Mouse (Mus musculus) CH12.LX (cell line): ENCODE data around the gene Fam228b. TPM values are rescaled to one million over a fixed set of nuclear protein-coding genes. Genes with fewer than 3 reads are reported as not detected.
"Not testable (repeated sequence)": the region's sequence is repeated elsewhere in the genome, so short reads cannot be mapped to it uniquely, and the experiment has no call there.

Experiments
- DNase-seq: peaks from one replicate; pipeline ENCODE4 v3.0.0-alpha.2; 2013; ENCODE audit errors: extremely low read depth
- H3K27ac ChIP-seq: 2 replicates; pipeline ENCODE4 v1.5.1; 2012; ENCODE audit warnings: low read depth, mild to moderate bottlenecking, control low read depth, moderate library complexity; ENCODE audit not compliant: insufficient read depth
- H3K27me3 ChIP-seq: replicated peaks from 2 replicates; pipeline ENCODE3; 2012; ENCODE audit warnings: inconsistent platforms
- H3K36me3 ChIP-seq, 2 experiments: replicated peaks in 1 of 2; 2 replicates each; pipeline versions ENCODE3 to v1.6.1; 2012; ENCODE audit warnings: inconsistent platforms in 1 of 2, low read length in 1 of 2, mild to moderate bottlenecking in 1 of 2, mixed read lengths in 1 of 2, moderate library complexity in 1 of 2; ENCODE audit not compliant: control insufficient read depth in 1 of 2, insufficient read depth in 1 of 2
- H3K4me1 ChIP-seq, 2 experiments: 2 replicates each; pipeline ENCODE4 v1.6.1; 2012; ENCODE audit warnings: inconsistent platforms in 1 of 2, moderate library complexity in 1 of 2; ENCODE audit not compliant: insufficient read depth in 2 of 2, control insufficient read depth in 1 of 2
- H3K4me2 ChIP-seq: 2 replicates; pipeline ENCODE4 v1.6.1; 2012; ENCODE audit warnings: low read depth, mild to moderate bottlenecking, control low read depth; ENCODE audit not compliant: poor library complexity, insufficient read depth, severe bottlenecking
- H3K4me3 ChIP-seq, 3 experiments: fragments of 150-350 bp in 1 of 3; sonication (generic) in 1 of 3; replicated peaks in 1 of 3; 2 replicates each; pipeline versions ENCODE3 to v1.5.1; 2011 to 2012; ENCODE audit warnings: low read depth in 2 of 3, low read length in 2 of 3, mild to moderate bottlenecking in 2 of 3, moderate library complexity in 2 of 3, control low read depth in 1 of 3, improper control_type of control experiment in 1 of 3, inconsistent platforms in 1 of 3, mixed read lengths in 1 of 3; ENCODE audit not compliant: poor library complexity in 1 of 3
- H3K79me2 ChIP-seq: replicated peaks from 2 replicates; pipeline ENCODE4 v1.6.1; 2012; ENCODE audit warnings: mild to moderate bottlenecking, moderate library complexity; ENCODE audit not compliant: control insufficient read depth, poor library complexity, insufficient read depth, severe bottlenecking; ENCODE audit errors: extremely low read depth
- H3K9ac ChIP-seq: 2 replicates; pipeline ENCODE4 v1.6.1; 2012; ENCODE audit warnings: low read depth, mild to moderate bottlenecking, control low read depth, moderate library complexity; ENCODE audit not compliant: insufficient read depth
- H3K9me3 ChIP-seq: replicated peaks from 2 replicates; pipeline ENCODE3; 2012; ENCODE audit warnings: low read length, inconsistent platforms, mixed read lengths
- CHD1 ChIP-seq: IDR thresholded peaks from 2 replicates; pipeline ENCODE4 v1.6.1; 2012; ENCODE audit warnings: low read depth, low read length, improper control_type of control experiment, inconsistent platforms
- CTCF ChIP-seq, 2 experiments: IDR thresholded peaks in 1 of 2; conservative IDR thresholded peaks in 1 of 2; 2 replicates each; pipeline ENCODE4 v1.5.1; 2011 to 2012; ENCODE audit warnings: low read depth in 2 of 2, low read length in 2 of 2, improper control_type of control experiment in 1 of 2, inconsistent platforms in 1 of 2, mild to moderate bottlenecking in 1 of 2, moderate library complexity in 1 of 2
- E2F4 ChIP-seq: IDR thresholded peaks from 2 replicates; pipeline ENCODE4 v1.6.1; 2011; ENCODE audit warnings: low read depth, low read length, improper control_type of control experiment; ENCODE audit not compliant: insufficient replicate concordance
- JUN ChIP-seq: IDR thresholded peaks from 2 replicates; pipeline ENCODE4 v1.6.1; 2011; ENCODE audit warnings: low read depth, mild to moderate bottlenecking, low read length, improper control_type of control experiment, moderate library complexity; ENCODE audit not compliant: insufficient read depth
- MAX ChIP-seq: IDR thresholded peaks from 2 replicates; pipeline ENCODE4 v1.6.1; 2011; ENCODE audit warnings: low read length, improper control_type of control experiment
- MEF2A ChIP-seq: IDR thresholded peaks from 2 replicates; pipeline ENCODE4 v1.6.1; 2014; ENCODE audit warnings: low read depth, mild to moderate bottlenecking, inconsistent platforms, low read length, improper control_type of control experiment, borderline replicate concordance
- NELFE ChIP-seq: IDR thresholded peaks from 2 replicates; pipeline ENCODE4 v1.6.1; 2011; ENCODE audit warnings: low read depth, low read length, improper control_type of control experiment
- POLR2AphosphoS2 ChIP-seq: IDR thresholded peaks from 2 replicates; pipeline ENCODE4 v1.6.1; 2011; ENCODE audit warnings: low read depth, low read length, improper control_type of control experiment
- SIN3A ChIP-seq: IDR thresholded peaks from 2 replicates; pipeline ENCODE4 v1.6.1; 2012; ENCODE audit warnings: low read length, improper control_type of control experiment, inconsistent platforms
- USF1 ChIP-seq: IDR thresholded peaks from 2 replicates; pipeline ENCODE4 v1.6.1; 2014; ENCODE audit warnings: low read depth, mild to moderate bottlenecking, inconsistent platforms, low read length, improper control_type of control experiment
- USF2 ChIP-seq: conservative IDR thresholded peaks from 2 replicates; pipeline ENCODE4 v1.6.1; 2011; ENCODE audit warnings: low read depth, low read length, improper control_type of control experiment
- ZMIZ1 ChIP-seq: IDR thresholded peaks from 2 replicates; pipeline ENCODE4 v1.6.1; 2012; ENCODE audit warnings: low read depth, mild to moderate bottlenecking, inconsistent platforms, low read length, improper control_type of control experiment
- ZNF384 ChIP-seq: IDR thresholded peaks from 2 replicates; pipeline ENCODE4 v1.6.1; 2012; ENCODE audit warnings: low read depth, low read length, improper control_type of control experiment, inconsistent platforms
- dilution Hi-C: fragments of 300-500 bp; cut with MboI; formaldehyde crosslinking; loops from 2 replicates; pipeline ENCODE4 v1.14.3; 2020; ENCODE audit warnings: low sequenced_read_pairs; ENCODE audit not compliant: extremely low pct_unique_long_range_greater_than_20kb, extremely low pct_ligation_motif_present
- in situ Hi-C: fragments of 300-500 bp; cut with MboI; formaldehyde crosslinking; loops from 3 replicates; pipeline ENCODE4 v1.14.3; 2019; ENCODE audit warnings: low sequenced_read_pairs, low pct_ligation_motif_present, low pct_unique_long_range_greater_than_20kb, mixed read lengths
- polyA plus RNA-seq: library from polyadenylated mRNA; unstranded; fragments of >175 nt; gene quantifications from 2 replicates; pipeline ENCODE4 v1.2.1, GENCODE M21; 2012; ENCODE audit warnings: low read depth; ENCODE audit not compliant: insufficient read length
- total RNA-seq, 2 experiments: library from RNA; depleted of rRNA; stranded (reverse); fragments of 300-350 nt in 1 of 2; fragments of >200 nt in 1 of 2; gene quantifications; 2 replicates each; pipeline ENCODE4 v1.2.3; 2012 to 2014

The Fam228b gene
- total and polyA plus RNA-seq, 3 experiments: 0.13 TPM; not detected in 2

DNA sequence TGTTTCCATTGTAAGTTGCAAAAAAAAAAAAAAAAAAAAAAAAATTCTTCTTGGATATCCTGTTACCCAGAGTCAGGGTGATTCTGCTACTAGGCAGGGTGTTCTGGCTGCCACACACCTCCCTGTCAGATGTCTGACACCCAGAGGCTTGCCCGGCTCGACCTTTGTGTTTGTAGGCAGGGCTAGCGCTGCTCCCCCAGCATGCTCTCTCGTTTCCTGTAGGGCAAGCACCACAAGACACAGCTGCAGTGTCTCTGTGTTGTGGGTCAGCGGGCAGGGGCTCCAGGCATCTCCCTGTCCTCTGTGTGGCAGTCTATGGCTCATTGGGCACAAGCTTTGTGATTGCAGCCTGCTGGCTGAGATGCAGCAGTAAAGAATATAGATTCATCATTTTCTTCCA is 14.5 kb upstream of the Fam228b start:
- H3K9ac ChIP-seq: no peak overlapping the region
- no peak for DNase-seq
- H3K27me3 ChIP-seq: no peaks in the 10 kb centered on the region
- dilution Hi-C loops (no loop called here), in situ Hi-C loops (no loop called here)
- no peaks in the 10 kb centered on the region for H3K36me3 ChIP-seq
- no peak overlapping the region for H3K4me3 ChIP-seq
- no peaks in the 10 kb centered on the region for H3K9me3 ChIP-seq
- no peak for TF ChIP-seq CTCF (conservative IDR thresholded peaks at IDR 0.05 in 1 of 2, IDR thresholded peaks at IDR 0.05 in 1 of 2; ENCODE audit: low read depth in 2 of 2, low read length in 2 of 2)
- TF ChIP-seq JUN: no peak
- no peak for TF ChIP-seq MAX
- TF ChIP-seq POLR2AphosphoS2: no peak
- TF ChIP-seq ZNF384: no peak
- no peak for TF ChIP-seq NELFE
- TF ChIP-seq USF2: no peak
- no peak for TF ChIP-seq E2F4
- no peak for TF ChIP-seq ZMIZ1
- no peak for TF ChIP-seq SIN3A
- no peak for TF ChIP-seq MEF2A
- TF ChIP-seq CHD1: no peak
- H3K27ac ChIP-seq: no peak overlapping the region
- no peaks in the 10 kb centered on the region for H3K79me2 ChIP-seq
- peaks cover 0 to 3% of the 10 kb centered on the region in 2 experiments; a peak in 1 of 4 replicates for H3K4me1 ChIP-seq
- H3K4me2 ChIP-seq: no peak overlapping the region

DNA sequence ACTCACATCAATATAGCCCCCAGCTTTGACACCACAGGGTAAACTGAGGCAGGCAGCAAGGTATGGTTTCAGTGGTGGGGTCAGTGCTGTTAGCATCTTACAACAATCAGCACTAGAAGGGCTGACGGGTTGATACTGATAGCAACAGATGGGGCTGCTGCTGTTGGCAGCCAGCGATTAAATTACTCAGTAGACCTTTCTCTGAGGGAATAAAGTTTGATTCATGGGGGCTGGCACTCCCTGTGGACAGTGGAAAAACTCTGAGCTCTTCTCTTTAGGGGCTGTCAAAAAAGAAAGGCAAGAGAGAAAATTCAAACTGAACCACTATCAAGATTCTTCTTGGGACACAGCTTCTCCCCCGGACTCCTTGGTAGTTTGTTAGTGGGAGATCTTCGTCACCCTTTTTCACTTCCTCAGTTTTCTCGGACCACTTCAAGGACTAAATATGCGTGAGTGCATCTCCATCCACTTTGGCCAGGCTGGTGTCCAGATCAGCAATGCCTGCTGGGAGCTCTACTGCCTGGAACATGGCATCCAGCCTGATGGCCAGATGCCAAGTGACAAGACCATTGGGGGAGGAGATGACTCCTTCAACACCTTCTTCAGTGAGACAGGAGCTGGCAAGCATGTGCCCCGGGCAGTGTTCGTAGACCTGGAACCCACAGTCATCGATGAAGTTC is 12.8 kb upstream of the Fam228b start:
- DNase-seq, H3K4me1 ChIP-seq, H3K4me3 ChIP-seq, dilution Hi-C loops, H3K9me3 ChIP-seq, H3K27me3 ChIP-seq, H3K27ac ChIP-seq, H3K9ac ChIP-seq, in situ Hi-C loops, H3K36me3 ChIP-seq, H3K79me2 ChIP-seq: not testable (repeated sequence)
- H3K4me2 ChIP-seq: peak overlapping the region; percentile 23; the same call in 1 of the 2 replicates

DNA sequence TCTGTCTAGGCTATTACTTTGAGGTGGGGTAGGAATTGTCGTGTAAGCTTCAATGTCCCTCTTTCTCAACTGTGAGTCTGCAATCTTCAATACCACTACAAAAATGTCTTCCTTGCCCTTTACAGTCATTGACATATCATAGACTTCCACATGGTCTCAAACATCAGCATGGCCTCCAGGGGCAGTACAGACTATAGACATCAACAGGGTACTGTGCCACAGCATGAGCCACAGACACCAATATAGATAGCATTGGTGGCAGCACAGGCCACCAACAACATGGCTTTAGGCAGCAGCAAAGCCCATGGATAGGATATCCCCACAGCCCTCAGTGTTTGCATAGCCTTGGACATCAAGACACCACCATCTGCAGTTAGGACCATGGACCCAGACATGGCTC is 12.2 kb upstream of the Fam228b start:
- Histone ChIP-seq H3K4me3 (no peak overlapping the region), H3K9me3 (no peaks in the 10 kb centered on the region), H3K27ac (no peak overlapping the region), H3K9ac (no peak overlapping the region), H3K4me2 (no peak overlapping the region), H3K79me2 (no peaks in the 10 kb centered on the region), H3K27me3 (no peaks in the 10 kb centered on the region), H3K36me3 (no peaks in the 10 kb centered on the region), H3K4me1 (peaks cover 0 to 6% of the 10 kb centered on the region in 2 experiments; a peak in 1 of 4 replicates)
- dilution Hi-C loops (no loop called here), in situ Hi-C loops (no loop called here)
- DNase-seq: no peak
- no peak for TF ChIP-seq USF1
- TF ChIP-seq CTCF (conservative IDR thresholded peaks at IDR 0.05 in 1 of 2, IDR thresholded peaks at IDR 0.05 in 1 of 2; ENCODE audit: low read depth in 2 of 2, low read length in 2 of 2): peak in 1 of 2 experiments; percentile 25; a peak in 1 of 4 replicates
